Mouse (Mus musculus): ENCODE measurements around the gene Daam1.

Gene Daam1

DNA sequence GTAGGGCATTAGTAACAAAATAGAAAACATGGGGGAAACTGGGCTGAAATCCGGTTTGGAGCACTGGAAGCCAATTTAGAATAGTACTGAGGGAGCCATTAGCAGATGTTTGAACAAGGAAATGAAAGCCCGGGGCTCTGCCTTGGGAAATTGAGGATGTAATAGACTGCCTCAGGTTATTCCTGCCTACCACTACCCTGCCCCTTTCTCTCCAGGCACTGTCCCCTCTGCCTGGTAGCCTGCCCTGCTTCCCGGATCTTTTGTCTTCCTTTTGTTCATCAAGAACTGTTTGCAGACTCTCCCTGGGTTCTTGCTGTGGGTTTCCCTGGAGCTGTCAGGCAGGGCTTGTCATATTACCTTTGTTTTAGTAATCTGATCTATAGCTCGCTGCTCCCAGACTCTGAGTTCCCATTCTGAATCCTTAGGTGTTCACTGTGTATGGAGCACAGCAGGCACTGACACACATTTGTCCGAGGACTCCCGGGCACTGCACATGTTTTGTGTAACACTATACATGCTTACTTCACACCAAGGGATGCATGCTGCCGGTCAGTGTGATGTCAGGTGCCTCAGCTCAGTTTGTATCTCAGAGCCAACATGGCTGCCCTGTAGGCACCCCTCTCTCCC is 61.0 kb downstream of the Daam1 start:
- no peak for DNase-seq (ENCODE audit: inconsistent age in 2 of 2, low spot score in 1 of 2)

DNA sequence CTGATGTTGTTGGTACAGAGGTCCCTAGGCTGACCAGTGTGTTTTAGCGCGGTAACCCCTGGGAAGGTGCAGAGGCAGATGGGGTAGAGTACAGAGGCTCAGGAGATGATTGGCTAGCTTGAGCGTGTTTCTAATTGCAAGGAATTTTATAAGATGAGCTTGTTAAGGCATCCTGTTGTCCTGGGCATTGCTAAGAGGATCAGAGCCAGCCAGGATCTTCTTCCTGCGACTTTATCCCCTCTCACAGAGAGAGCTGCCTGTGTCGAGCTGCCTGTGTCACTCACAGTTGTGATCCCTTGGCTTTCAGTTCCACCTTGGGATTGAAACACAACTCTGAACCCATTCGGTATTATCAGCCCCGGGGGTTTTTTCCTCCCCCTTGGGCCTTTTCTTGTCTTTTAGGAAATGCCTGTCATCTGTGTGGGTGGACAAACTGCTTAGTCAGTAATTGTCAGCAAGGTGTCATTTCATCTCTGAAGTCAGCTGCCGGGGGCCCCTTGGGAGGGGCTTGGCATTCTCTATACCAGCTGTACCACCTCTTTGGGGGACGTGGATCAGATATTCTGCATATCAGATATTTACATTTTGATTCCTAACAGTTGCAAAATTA is 62.2 kb downstream of the Daam1 start:
- no peak for DNase-seq (ENCODE audit: inconsistent age in 2 of 2, low spot score in 1 of 2)

DNA sequence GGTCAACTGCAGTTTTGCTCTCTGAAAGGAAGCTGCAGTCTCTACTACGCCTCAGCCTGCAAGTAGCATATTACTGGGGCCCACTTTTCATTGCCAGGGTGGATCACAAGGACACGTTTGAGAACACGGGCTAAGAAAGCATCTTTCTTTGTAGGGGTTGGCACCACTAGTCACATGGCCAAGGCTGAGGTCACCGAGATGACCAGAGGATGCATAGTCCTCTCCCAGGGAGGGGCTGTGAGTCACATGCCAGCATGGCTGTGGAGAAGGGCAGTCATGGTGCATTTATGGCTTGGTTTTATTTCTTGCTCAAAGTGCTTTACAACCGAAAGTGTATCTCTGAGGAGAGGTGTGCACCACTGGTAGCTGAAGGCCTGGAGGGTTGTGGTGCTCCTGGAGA is 67.4 kb downstream of the Daam1 start:
- peak; percentile 68 to 82 for DNase-seq (ENCODE audit: inconsistent age in 2 of 2, low spot score in 1 of 2)

DNA sequence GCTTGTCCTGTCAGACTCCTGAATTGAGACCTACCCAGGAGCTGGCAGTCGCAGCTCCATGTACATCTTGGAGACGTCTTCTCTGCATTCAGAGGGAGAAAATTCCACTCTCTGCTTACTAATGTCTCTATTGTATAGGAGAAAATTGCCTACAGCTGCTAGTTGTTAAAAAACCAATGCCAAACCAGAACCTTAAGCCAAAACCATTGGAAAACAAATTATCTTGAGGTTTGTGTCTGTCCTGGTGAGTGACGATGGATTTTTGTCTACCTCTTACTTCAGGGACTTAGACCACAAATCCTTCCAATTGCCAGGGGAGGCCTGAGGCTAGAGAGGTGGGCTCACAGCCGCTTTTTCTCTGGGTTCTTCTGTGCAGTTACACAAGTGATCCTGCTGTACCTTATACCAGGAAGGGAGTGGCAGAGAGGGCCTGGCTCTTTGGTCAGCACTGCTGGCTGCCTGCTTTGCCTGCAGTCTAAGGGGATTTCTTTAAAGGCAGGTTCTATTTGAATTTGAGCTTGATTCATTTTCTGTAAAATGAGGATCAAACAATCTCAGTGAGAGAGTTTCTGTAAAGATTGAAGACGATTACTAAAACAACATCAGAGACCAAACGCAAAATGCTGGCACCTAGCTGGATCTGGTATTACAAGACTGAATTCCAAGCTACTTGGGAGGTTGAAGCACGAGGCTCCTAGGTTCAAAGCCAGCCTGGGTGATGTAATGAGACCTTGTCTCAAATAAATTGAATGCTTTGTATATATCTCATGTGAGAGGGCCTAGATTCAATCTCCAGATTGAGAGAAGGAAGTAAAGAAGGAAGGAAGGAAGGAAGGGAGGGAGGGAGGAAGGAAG is 68.0 kb downstream of the Daam1 start:
- no peak for DNase-seq (ENCODE audit: inconsistent age in 2 of 2, low spot score in 1 of 2)

DNA sequence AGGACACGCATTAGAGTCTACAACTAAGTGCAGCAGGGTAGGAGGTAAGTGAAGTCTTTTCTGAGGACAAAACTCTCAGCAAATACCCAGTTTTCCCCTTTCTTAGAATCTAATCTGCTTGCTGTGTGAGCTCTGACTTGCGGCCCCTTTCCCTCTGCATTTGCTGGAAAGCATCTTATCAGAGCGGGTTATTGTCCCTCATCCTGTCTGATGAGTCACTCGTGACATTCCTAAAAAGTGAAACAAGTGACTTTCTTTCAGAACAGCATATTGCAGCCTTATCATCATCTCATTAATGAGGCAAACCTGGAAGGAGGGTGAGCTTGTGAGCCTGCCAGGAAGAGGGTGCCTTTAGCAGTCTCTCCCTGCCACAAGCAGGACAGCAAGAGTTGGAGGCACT is 68.7 kb downstream of the Daam1 start:
- peak in 1 of 2 experiments; percentile 70 for DNase-seq (ENCODE audit: inconsistent age in 2 of 2, low spot score in 1 of 2)

DNA sequence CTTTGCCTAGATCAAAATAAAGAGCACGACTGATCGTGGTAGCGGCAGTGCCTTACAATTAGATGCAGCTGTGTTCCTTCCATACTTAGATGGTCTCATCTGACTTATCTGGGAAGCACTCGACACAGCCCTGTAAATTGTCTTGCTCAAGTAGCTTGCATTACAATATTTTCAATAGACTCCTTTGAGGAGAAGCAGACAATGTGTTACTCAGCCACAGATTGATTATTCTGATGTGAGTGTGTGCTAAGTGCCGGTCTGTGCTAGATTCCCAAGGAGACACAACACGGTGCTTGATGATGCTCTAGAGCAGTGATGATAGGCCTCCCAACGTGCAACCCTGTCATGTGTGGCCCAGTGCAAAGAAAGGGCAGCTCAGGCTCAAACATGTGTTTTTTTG is 70.3 kb downstream of the Daam1 start:
- no peak for DNase-seq (ENCODE audit: inconsistent age in 2 of 2, low spot score in 1 of 2)

DNA sequence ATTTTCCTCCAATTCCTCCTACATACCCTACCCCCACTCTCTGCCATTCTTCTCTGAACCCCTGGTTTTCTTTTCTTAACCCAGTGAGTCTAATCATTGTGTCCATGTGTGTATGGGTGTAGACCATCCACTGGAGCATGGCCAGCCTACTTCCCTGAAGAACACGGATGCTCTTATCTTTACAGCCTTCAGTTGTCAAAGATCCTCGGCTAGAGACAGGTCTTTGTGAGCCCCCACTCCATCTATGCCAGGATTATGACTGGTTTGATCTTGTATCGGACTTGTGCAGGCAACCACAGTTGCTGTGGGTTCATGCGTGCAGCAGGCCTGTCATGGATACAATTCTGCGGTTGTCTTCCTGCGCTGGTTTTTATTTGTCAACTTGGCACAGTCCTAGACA is 71.0 kb downstream of the Daam1 start:
- DNase-seq (ENCODE audit: inconsistent age in 2 of 2, low spot score in 1 of 2) = no peak

DNA sequence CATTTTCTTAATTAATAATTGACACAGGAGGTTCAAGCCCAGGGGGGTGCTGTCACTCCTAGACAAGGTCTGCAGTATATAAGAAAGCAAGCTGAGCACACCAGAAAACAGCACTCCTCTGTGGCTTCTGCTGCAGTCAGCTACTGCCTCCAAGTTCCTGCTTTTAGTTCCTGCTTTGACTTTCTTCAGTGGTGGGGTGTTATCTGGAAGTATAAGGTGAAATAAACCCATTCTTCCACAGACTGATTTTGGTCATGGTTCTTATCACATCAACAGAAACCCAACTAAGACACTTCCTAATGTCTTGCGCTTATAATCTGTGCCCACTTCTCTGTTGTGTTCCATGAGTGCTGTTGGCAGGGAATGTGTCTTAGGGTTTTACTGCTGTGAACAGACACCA is 71.4 kb downstream of the Daam1 start:
- DNase-seq (ENCODE audit: inconsistent age in 2 of 2, low spot score in 1 of 2) = no peak

DNA sequence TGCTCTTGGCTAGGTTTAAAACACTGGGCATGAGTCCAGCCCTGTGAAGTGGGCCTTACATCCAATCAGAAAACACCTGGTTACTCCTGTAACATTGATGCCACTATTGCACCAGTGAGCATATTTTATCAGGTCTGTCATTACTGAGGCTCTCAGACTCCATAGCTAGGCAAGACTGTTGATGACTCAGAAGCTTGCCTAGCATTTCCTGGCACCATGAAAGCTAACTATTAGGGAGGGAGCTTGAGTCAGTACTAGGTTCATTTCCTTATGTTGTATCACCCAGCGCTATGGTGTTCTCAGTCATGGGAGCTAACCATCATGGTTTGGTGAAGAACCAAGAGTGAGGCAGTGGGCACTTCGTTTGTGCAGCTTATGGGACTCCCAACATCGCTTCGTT is 72.3 kb downstream of the Daam1 start:
- DNase-seq (ENCODE audit: inconsistent age in 2 of 2, low spot score in 1 of 2) = no peak

DNA sequence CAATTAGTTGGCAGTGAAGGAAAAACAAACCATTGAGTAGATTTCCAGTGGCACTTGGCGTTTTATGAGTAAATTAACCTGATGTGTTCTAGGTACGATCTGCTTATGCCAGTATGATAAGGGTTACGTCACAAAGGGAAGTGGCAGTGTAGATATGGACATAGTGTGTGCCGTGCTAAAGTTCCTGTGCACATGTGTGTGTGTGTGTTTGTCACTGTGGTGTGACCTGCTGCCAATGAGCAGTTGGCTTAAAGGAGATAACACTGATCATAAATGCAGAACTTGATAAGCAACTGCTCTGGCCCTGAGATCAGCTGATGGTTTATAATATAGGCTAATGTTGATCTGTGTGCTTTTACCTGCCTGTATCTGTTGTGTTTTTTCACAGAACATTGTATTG is 73.4 kb downstream of the Daam1 start:
- DNase-seq (ENCODE audit: inconsistent age in 2 of 2, low spot score in 1 of 2) = no peak

DNA sequence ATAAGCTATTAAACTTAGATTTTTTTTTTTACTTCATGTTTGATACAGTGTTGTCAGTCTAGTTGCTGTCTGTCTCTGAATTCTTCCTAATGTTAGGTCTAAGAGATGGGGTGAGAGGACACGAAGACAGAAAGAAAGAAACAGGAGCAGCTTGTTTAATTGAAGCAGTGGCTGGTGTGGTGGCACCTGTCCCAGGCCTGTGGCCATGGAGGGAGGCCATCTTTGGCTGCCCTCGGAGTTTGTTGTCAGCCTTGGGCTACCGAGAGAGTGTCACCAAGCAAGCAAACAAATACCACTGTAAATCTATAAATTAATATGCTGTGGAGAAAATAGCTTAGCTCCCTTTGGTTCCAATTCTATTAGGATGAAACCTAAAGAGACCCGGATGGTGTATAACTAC is 74.0 kb downstream of the Daam1 start:
- no peak for DNase-seq (ENCODE audit: inconsistent age in 2 of 2, low spot score in 1 of 2)

DNA sequence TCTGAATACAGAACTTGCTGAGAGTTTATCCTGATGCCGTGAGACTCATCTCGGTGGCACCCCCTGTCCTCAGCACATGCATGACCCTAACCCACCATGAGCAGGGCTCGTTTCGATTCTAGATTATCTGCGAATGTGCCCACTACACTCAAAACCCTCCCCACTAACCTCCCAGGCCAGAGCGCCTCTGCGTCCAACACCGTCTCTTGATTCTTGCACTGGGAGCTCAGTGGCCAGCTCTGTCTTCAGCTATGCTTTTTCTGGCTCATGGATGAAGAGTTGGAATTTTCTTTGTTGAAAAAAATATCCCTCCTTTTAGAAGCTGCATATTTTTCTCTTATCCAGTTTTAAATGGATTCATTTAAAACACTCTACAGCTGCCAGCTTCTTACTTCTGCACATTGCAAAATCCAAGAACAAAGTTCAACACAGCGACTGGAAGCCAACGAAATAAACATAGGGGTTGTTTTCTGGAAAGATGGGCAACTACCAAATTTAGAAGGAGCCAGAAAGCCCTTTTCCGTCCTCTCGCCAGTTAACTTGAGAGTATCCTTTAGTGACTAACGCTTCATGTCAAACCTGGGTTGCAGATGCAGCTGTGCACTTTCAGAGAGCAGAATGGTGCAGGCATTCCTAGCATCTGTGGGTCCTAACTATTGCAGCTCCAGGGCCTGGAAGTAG is 74.9 kb downstream of the Daam1 start:
- peak in 1 of 2 experiments; percentile 46 for DNase-seq (ENCODE audit: inconsistent age in 2 of 2, low spot score in 1 of 2)

DNA sequence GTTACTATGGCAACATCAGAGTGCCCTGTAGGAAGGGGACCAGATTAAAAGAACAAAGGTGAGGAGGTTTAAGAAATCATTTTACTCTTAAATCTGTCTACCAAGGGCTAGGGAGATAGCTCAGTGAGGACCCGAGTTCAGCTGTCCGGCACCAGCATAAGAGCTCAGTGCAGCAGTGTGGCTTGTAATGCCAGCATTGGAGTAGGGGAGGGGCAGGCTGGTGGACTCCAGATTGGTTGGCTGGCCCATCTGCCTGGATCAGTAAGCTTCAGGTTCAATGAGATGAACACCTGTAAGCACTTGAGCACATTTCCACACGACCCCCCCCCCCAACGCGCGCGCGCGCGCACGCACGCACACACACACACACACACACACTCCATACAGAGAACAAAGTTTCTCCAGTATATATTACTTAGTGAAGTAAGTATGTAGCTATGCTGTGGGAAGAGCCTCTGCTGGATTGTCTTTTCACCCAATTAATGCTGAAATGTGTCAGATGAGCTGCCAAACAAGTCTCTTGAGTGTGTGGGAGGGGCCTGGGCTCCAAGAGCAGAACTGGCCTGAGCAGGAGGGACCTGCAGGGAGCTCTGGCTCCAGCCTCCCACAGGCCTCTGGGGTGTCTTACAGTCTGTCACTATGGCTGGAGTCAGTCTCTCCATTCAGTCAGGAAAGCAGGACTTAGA is 75.8 kb downstream of the Daam1 start:
- peak in 1 of 2 experiments; percentile 43 for DNase-seq (ENCODE audit: inconsistent age in 2 of 2, low spot score in 1 of 2)

DNA sequence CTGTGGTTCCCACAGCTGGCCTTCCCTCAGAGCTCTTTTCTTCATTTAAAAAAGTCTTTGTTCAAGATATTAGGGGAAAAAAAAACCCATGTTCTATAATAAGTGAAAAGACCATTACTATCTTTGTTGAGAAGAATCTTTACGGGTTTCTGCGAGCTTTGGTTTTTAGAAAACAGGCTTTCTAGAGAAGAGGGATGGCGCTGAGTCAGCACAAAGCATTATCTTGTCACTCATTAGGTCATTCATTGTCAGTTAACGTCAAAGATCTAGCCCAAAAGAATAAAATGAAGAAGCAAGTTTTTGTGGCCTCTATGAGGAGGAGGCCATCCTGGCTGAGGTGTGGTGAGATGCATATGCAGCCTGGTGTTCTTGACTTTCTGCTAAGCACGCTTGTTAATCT is 78.1 kb downstream of the Daam1 start:
- DNase-seq (ENCODE audit: inconsistent age in 2 of 2, low spot score in 1 of 2) = no peak

DNA sequence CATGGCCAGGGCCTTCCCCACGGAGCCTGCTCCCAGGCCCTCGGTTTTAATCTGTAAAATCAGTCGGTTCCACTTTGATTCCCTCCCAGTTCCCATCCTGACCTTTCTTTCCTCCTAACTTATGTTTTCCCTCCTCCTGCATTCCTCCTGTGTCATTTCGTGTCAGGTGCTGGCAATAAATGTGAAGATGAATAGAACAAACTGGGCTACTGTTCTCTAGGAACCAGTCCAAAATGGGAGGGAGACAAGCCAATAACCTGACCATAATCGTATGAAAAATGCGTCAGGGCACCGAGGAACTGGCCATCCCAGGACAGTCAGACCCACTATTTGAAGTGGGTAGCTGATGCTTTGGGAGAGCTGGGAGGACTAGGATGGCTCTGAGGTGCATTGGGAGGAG is 79.4 kb downstream of the Daam1 start:
- DNase-seq (ENCODE audit: inconsistent age in 2 of 2, low spot score in 1 of 2) = no peak

DNA sequence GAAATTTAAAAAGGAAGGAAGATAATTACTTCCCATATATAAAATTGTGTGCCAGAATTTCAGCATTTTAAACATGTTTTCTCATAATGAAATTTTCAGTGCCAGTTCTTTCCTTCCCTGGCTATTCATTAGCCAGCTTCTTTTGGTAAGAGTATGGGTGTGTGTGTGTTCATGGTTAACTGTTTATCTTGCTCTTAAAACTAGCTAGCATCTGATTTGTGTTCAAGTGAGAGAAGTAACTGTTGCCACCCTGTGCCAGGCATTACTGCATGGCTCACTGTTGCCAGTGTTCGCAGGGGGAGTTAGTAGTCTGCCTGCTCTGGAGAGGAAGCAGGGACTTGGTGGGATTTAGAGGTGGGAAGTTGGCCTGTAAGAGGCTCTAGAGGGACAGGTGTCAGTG is 81.4 kb downstream of the Daam1 start:
- no peak for DNase-seq (ENCODE audit: inconsistent age in 2 of 2, low spot score in 1 of 2)

DNA sequence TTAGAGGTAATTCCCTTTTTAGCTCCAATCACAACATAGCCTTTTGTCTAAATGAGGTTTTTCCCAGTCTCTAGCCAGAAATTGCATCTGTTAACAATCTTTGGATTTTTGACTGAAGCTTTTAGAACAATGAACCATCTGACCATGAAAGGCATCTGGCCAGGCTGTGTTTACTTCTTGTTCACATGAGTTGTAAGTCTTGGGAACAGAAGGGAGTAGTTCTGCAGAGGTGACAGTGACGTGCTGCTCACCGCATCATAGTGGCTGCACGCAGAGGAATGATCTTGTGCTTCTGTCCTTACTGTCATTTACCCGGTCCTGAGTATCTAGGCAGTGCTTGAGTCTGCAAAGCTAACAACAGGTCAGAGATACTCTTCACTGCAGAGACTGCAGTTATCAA is 88.3 kb downstream of the Daam1 start:
- DNase-seq (ENCODE audit: inconsistent age in 2 of 2, low spot score in 1 of 2) = no peak

DNA sequence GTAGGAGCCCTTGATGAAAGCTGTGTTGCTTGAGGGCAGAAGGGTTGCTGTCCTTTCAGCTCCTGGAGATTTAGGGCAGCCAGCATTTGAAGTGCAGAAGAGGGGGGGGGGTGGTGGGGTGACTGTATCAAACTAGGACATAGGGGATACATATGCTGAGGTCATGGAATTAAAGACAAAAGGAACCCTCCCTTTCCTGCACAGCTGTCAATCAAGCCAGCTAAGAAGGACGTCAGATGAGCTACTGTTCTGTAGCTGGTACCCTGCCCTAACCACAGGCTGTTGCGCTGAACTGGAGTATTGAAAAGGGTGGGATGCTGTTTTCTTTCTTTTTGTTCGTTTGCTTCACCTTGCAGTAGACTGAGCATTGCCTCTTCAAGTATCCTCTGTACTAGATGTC is 89.1 kb downstream of the Daam1 start:
- no peak for DNase-seq (ENCODE audit: inconsistent age in 2 of 2, low spot score in 1 of 2)

DNA sequence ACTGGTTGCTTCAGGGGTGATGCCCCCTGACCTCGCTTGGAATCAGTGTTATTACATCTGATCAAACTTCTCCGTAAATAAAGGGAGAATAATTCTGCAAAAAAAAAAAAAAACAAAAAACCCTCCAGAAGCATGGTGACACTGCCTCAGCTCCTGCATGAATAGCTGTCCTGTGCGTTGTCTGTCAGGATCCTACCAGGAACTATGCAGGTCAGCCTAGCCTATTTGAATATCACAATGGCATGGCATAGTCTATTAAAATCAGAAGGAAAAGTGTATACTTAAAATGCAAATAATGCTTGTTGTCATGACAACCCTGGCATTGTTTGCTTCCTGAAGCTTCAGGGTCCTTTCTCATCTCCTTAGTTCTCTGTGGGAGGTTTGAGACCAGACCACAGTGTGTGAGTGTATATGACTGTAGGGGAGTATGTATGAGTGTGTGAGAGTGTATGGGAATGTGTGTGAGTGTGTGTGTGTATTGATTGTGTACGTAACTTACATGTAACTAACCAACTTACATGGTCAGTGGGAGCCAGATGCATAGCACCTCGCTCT is 92.0 kb downstream of the Daam1 start:
- DNase-seq (ENCODE audit: inconsistent age in 2 of 2, low spot score in 1 of 2) = no peak

DNA sequence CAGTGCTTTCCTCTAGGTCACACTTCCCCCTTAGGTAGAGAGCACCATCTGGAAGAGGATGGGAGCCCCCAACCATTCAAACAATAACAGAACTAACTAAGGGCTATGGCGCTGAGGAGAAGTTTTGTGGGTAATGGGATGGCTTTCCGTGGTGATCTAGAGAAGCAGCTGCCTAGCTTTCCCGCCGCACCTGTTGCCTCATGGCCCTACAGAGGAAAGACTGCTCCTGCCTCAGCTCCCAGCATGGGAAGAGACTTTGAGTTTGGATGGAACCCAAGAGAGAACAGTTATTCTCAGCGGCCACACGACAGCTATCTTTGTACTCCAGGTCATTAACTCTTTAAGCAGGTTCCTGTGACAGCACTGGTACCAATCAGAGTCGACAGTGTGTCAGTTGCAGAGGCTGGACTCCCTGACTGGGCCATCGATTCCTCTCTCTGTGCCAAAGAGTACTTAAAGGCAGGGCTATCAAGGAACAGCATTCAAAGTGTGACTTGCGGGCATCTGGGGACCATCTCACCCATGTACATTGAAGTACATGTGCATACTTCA is 94.2 kb downstream of the Daam1 start:
- no peak for DNase-seq (ENCODE audit: inconsistent age in 2 of 2, low spot score in 1 of 2)

All from adrenal gland, adult (tissue).